Comparison of ENCODE assay signal across 10 mouse cellular contexts in genomic region chr13:94873111-94874038, GRCm38 (mm10). TPM values are rescaled to one million over a fixed set of nuclear protein-coding genes. Genes with fewer than 3 reads are reported as not detected.
A peak's percentile ranks its signal among the peaks of the same experiment; 100 is the strongest.
DNase-seq lines count a peak whose midpoint lies in the region; ATAC-seq lines count a peak whose summit lies in the region.
"Had no signal": no experiment of that assay in that cellular context is flagged by ENCODE, and none has a peak within 500 bp of the region (broad histone marks: within the 10 kb centered on the region; RNA-seq: fewer than 3 reads in every experiment).

No protein-coding gene starts in this region.

- H3K27me3 ChIP-seq in intestine, embryonic 14.5 days (replicated peaks; ENCODE audit: control insufficient read depth, insufficient read depth, low read length): peaks cover 100% of the 10 kb centered on the region
- H3K27me3 ChIP-seq in intestine, embryonic 16.5 days (replicated peaks; ENCODE audit: control insufficient read depth, insufficient read depth, low read length): peaks cover 73% of the 10 kb centered on the region
- H3K27me3 ChIP-seq in forebrain, embryonic 12.5 days: peaks cover 87% of the 10 kb centered on the region
- peaks cover 94% of the 10 kb centered on the region for H3K27me3 ChIP-seq in midbrain, embryonic 11.5 days (ENCODE audit: control insufficient read depth, insufficient read depth, low read length)

- H3K4me2 ChIP-seq in intestine, embryonic 14.5 days (ENCODE audit: low read length): no peak overlapping the region
- H3K4me2 ChIP-seq in intestine, embryonic 16.5 days (ENCODE audit: low read depth, low read length): no peak overlapping the region
- peak overlapping the region; percentile 25 for H3K4me2 ChIP-seq in forebrain, embryonic 12.5 days
- peak overlapping the region; percentile 22; the same call in 1 of the 2 replicates for H3K4me2 ChIP-seq in midbrain, embryonic 11.5 days

- H3K9ac ChIP-seq in intestine, embryonic 14.5 days (ENCODE audit: low read length): no peak overlapping the region
- no peak overlapping the region for H3K9ac ChIP-seq in intestine, embryonic 16.5 days (ENCODE audit: low read depth, low read length)
- H3K9ac ChIP-seq in forebrain, embryonic 12.5 days: no peak overlapping the region
- no peak overlapping the region for H3K9ac ChIP-seq in midbrain, embryonic 11.5 days (ENCODE audit: low read length)

- no peaks in the 10 kb centered on the region for H3K9me3 ChIP-seq in intestine, embryonic 14.5 days (ENCODE audit: control insufficient read depth, low read length)
- no peaks in the 10 kb centered on the region for H3K9me3 ChIP-seq in intestine, embryonic 16.5 days (ENCODE audit: control insufficient read depth, low read length)
- H3K9me3 ChIP-seq in forebrain, embryonic 12.5 days: no peaks in the 10 kb centered on the region
- no peaks in the 10 kb centered on the region for H3K9me3 ChIP-seq in midbrain, embryonic 11.5 days (ENCODE audit: control insufficient read depth, low read length)

- 1% methylated on average over 54 of the region's 54 CpGs for WGBS in intestine, embryonic 14.5 days
- under 1% methylated on average over 54 of the region's 54 CpGs for WGBS in intestine, embryonic 16.5 days
- under 1% methylated on average over 54 of the region's 54 CpGs for WGBS in forebrain, embryonic 12.5 days
- WGBS in midbrain, embryonic 11.5 days: under 1% methylated on average over 54 of the region's 54 CpGs

- H3K36me3 ChIP-seq in intestine, embryonic 14.5 days (ENCODE audit: control insufficient read depth, insufficient read depth, low read length): no peaks in the 10 kb centered on the region
- H3K36me3 ChIP-seq in intestine, embryonic 16.5 days (ENCODE audit: control insufficient read depth, insufficient read depth, low read length): no peaks in the 10 kb centered on the region
- no peaks in the 10 kb centered on the region for H3K36me3 ChIP-seq in forebrain, embryonic 12.5 days (replicated peaks)
- H3K36me3 ChIP-seq in midbrain, embryonic 11.5 days (ENCODE audit: control insufficient read depth, insufficient read depth, low read length): no peaks in the 10 kb centered on the region

- H3K4me1 ChIP-seq in intestine, embryonic 14.5 days (replicated peaks; ENCODE audit: control insufficient read depth, insufficient read depth, low read length): no peaks in the 10 kb centered on the region; the same call in 1 of the 2 replicates
- H3K4me1 ChIP-seq in intestine, embryonic 16.5 days (ENCODE audit: control insufficient read depth, insufficient read depth, low read length): peaks cover 6% of the 10 kb centered on the region; the same call in 1 of the 2 replicates
- H3K4me1 ChIP-seq in forebrain, embryonic 12.5 days: peaks cover 21% of the 10 kb centered on the region
- peaks cover 4% of the 10 kb centered on the region for H3K4me1 ChIP-seq in midbrain, embryonic 11.5 days (ENCODE audit: control insufficient read depth, insufficient read depth, low read length)

- H3K4me3 ChIP-seq in intestine, embryonic 14.5 days (ENCODE audit: low read depth, low read length): no peak overlapping the region
- no peak overlapping the region for H3K4me3 ChIP-seq in intestine, embryonic 16.5 days (ENCODE audit: low read length)
- H3K4me3 ChIP-seq in forebrain, embryonic 12.5 days (replicated peaks): peak overlapping the region; percentile 21; the same call in 1 of the 2 replicates
- H3K4me3 ChIP-seq in midbrain, embryonic 11.5 days (ENCODE audit: low read depth, low read length): no peak overlapping the region

- no peak for ATAC-seq in intestine, embryonic 14.5 days (replicated peaks; ENCODE audit: low FRiP score, low TSS enrichment, low read depth)
- ATAC-seq in intestine, embryonic 16.5 days: no peak
- ATAC-seq in forebrain, embryonic 12.5 days (ENCODE audit: low FRiP score): no peak; the same call in 1 of the 2 replicates
- ATAC-seq in midbrain, embryonic 11.5 days (ENCODE audit: low FRiP score): peak; percentile 33; the same call in 1 of the 2 replicates

- no peak overlapping the region for H3K27ac ChIP-seq in intestine, embryonic 14.5 days (ENCODE audit: low read depth)
- H3K27ac ChIP-seq in intestine, embryonic 16.5 days (ENCODE audit: low read length): no peak overlapping the region
- peak overlapping the region; percentile 42; the same call in 1 of the 2 replicates for H3K27ac ChIP-seq in forebrain, embryonic 12.5 days
- H3K27ac ChIP-seq in midbrain, embryonic 11.5 days (ENCODE audit: low read depth, low read length): no peak overlapping the region

- peak; percentile 75 for DNase-seq in intestine, embryonic 14.5 days (ENCODE audit: low spot score)
- peak; percentile 58 for DNase-seq in ZHBTc4 (ENCODE audit: low read depth, low spot score)
- DNase-seq in midbrain, embryonic 11.5 days (ENCODE audit: low spot score, missing footprints): peak; percentile 96
- no peak for DNase-seq in urinary bladder, postnatal 25 days (ENCODE audit: low spot score)
- no peak for DNase-seq in adipocyte (ENCODE audit: low spot score)
- no peak for DNase-seq in thymus, adult 18-20 months
- DNase-seq: lung, adult 2 months had no signal

RNA-seq across cellular contexts. Expression of gene Otp, which starts 2.0 kb away (rescaled TPM):
- not detected in 2 replicates for polyA plus RNA-seq in intestine, embryonic 14.5 days (2014; fragmentation: Nextera tagmentation; extraction: Ambion mirVana)
- not detected in 2 replicates for polyA plus RNA-seq in intestine, embryonic 16.5 days (2015; fragmentation: Nextera tagmentation; extraction: Ambion mirVana)
- polyA plus RNA-seq in forebrain, embryonic 12.5 days (2016; fragmentation: Nextera tagmentation; extraction: Ambion mirVana): 6.0 and 7.1 TPM in 2 replicates
- polyA plus RNA-seq in midbrain, embryonic 11.5 days (2014; fragmentation: Nextera tagmentation; extraction: Ambion mirVana): 2.0 and 2.4 TPM in 2 replicates
- polyA plus RNA-seq: large intestine, adult 2 months; lung, adult 2 months had no signal

Comparison
In these comparisons a context has a peak if more than half of its experiments do, and no peak if none do; other contexts are left out.
1. DNase-seq: peak in intestine, embryonic 14.5 days (single experiment), ZHBTc4 (single experiment) and midbrain, embryonic 11.5 days (single experiment); none in urinary bladder, postnatal 25 days (single experiment), adipocyte (single experiment) and thymus, adult 18-20 months (0 of 2).
2. H3K4me2 ChIP-seq: peak in forebrain, embryonic 12.5 days (single experiment) and midbrain, embryonic 11.5 days (single experiment); none in intestine, embryonic 14.5 days (single experiment) and intestine, embryonic 16.5 days (single experiment).